Mouse (Mus musculus): ENCODE data around the gene Dap.

DNA sequence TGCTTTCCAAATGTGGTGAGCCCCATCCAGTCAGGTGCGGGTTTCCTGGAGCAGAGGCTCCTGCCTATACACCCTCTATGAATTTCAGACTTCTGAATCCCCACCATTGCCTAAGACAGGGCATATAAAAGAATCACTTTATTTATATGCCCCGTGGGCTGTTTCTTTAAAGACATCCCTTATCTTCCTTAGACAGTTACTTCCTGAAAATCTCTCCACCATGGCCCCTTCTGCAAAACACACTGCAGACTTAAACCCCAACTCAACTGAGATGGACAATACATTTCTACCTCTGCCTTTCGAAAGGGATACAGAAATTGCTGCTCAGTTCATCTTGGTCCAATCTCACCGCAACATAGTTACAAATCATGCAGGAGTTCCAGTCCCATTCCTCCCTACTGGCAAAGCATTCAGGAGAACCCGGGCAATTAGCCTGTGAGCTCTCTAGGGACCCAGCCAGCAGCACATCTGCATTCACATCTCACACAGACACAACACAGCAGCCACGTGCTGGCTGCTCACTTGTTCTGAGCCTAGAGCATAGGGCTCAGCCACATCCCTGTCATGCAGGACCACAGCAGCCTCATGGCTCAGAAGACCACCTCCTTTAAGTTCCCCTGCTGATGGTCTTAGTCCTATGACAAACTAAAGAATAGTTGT, 75.3 kb downstream of the Dap start:
- TF ChIP-seq POLR2A (IDR thresholded peaks at IDR 0.05; ENCODE audit: low read depth, low read length) = no peak
- no peak for TF ChIP-seq CTCF (IDR thresholded peaks at IDR 0.05; ENCODE audit: extremely low read depth, insufficient read depth, insufficient read length, insufficient replicate concordance)

All from spleen, adult 2 months (tissue).